In the genomic region with DNA sequence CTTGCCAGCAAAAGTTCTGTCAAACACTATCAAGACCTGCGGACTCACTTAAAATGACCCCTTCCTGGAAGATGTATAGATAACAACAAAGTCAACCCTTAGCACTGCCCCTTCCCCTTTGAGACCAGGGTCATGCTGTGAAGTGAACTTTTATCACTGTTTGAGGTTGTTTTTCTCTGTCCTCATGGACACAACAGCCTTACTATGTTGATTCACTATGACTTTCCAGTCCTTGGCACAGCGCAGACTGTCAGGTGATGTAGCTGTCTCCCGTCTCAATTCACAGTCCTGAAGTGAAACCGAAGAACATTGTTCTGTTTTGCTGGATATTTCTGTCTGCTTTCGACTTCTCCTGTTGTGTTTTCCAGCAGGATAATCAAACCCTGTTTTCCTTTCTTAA, we compare ENCODE assay signal across 15 mouse cellular contexts. TPM values are rescaled to one million over a fixed set of nuclear protein-coding genes. Genes with fewer than 3 reads are reported as not detected.
DNase-seq lines count a peak whose midpoint lies in the region.
"Had no signal": no experiment of that assay in that cellular context is flagged by ENCODE, and none has a peak within 500 bp of the region (broad histone marks: within the 10 kb centered on the region; RNA-seq: fewer than 3 reads in every experiment).

No protein-coding gene starts in this region.

- peak; percentile 57 for DNase-seq in cerebellum, adult 9-11 months
- no peak for DNase-seq in cerebellum, adult 8-10 months
- DNase-seq in ES-CJ7 (ENCODE audit: low read depth, low spot score): peak; percentile 23
- peak; percentile 67 to 90 for DNase-seq in adrenal gland, adult (ENCODE audit: inconsistent age in 2 of 2, low spot score in 1 of 2)
- DNase-seq in adrenal gland, postnatal 25 days: peak; percentile 67
- DNase-seq in thymus, postnatal 10 days (ENCODE audit: low spot score in 2 of 2): no peak
- DNase-seq in lung, adult 18-20 months: no peak
- DNase-seq: gastrocnemius, postnatal 25 days; heart, adult 2 months; kidney, adult 18-20 months; layer of hippocampus, adult 9-11 months; left cerebral cortex, postnatal 4 days; lung, postnatal 4 days; thymus, postnatal 14 days had no signal

RNA-seq across cellular contexts. Expression of a gene that starts 27.9 kb away (rescaled TPM):
- 65.7 and 86.7 TPM in 2 replicates for total RNA-seq in adrenal gland, postnatal 25 days (2021)
- total RNA-seq: megakaryocyte-erythroid progenitor cell, adult 5-6 weeks had no signal

Comparison
In these comparisons a context has a peak if more than half of its experiments do, and no peak if none do; other contexts are left out.
1. DNase-seq: peak in cerebellum, adult 9-11 months (single experiment), ES-CJ7 (single experiment), adrenal gland, adult (2 of 2) and adrenal gland, postnatal 25 days (single experiment); none in cerebellum, adult 8-10 months (single experiment), thymus, postnatal 10 days (0 of 2) and lung, adult 18-20 months (0 of 2).